Mouse (Mus musculus) thymus, postnatal 10 days (tissue): Measurements from ENCODE around the gene Cadm2.

Experiments used
- DNase-seq, 2 experiments: peaks; one replicate each; pipeline ENCODE4 v3.0.0; 2021; ENCODE audit warnings: low spot score in 2 of 2

The Cadm2 gene

DNA sequence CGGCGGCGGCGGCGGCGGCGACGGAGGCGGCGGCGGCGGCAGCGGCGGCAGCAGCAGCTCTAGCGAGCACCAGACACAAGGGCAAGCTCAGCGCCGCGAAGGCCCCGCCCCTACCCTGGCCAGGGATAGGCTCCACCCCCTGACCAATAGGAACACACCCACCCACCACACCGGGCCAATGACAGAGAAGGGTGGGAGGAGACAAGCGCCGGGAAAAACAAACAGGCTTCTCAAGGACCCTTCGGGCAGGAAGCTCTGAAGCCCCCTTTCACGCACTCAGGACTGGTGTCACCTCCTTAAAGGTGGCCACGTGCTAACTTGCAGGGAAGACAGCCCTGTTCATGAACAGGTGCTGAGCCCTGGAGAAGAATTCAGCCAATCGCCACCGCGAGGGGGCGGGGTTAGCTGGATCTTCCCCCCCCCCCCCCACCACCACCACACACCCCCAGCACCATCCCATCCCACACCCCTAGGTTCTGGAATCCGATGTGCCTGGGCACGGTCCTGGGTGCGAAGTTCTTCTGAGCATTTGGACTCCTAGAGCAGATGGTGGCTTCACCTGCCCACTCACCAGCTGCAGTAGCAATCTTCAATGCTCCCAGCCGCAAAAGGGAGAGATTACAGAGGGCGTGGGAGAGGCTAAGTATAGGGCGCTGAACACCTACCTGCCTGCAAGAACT lies at the start of gene Cadm2:
Gene Cadm2, minus strand, starts transcription at position 83 of the 680 bp plus-strand sequence.
- peak; percentile 30 to 47 for DNase-seq

DNA sequence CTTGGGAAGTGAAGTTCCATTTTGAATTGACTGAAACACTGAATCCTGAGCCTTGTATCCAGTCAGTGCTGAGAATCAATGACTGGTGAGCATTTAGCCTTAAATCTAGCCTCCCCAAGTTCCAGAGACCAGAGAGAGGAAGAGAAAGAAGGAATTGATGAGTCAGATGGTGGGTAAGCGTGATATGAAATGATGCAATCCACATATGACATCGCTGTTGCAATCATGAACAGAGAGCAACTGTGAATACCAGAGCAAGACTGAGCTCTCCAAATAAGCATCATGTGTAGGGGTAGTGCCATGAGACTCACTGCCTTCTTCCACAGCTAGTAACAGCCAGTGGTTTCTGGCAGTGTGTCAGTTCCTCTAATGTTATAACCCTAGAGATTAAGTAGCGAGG lies 26.2 kb upstream of the Cadm2 start:
- no peak for DNase-seq

DNA sequence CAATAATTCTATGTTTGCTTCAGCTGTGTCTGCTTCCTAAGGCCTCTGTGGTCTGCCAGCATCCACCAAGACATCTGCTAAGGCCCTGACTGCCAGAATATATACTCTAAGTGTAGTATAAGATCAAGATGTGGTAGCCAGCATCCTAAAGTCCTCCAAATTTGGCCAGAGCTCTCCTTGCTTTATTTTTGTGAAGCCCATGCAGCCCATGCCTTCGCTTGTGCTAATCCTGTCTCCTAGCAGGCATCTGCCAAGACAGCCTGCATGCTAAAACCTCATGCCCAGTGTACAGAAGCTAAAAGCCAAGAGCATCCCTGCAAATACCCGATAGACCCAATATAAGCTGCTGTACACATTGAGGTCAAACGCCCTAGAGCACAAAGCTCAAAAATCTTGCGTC lies 22.9 kb upstream of the Cadm2 start:
- no peak for DNase-seq

DNA sequence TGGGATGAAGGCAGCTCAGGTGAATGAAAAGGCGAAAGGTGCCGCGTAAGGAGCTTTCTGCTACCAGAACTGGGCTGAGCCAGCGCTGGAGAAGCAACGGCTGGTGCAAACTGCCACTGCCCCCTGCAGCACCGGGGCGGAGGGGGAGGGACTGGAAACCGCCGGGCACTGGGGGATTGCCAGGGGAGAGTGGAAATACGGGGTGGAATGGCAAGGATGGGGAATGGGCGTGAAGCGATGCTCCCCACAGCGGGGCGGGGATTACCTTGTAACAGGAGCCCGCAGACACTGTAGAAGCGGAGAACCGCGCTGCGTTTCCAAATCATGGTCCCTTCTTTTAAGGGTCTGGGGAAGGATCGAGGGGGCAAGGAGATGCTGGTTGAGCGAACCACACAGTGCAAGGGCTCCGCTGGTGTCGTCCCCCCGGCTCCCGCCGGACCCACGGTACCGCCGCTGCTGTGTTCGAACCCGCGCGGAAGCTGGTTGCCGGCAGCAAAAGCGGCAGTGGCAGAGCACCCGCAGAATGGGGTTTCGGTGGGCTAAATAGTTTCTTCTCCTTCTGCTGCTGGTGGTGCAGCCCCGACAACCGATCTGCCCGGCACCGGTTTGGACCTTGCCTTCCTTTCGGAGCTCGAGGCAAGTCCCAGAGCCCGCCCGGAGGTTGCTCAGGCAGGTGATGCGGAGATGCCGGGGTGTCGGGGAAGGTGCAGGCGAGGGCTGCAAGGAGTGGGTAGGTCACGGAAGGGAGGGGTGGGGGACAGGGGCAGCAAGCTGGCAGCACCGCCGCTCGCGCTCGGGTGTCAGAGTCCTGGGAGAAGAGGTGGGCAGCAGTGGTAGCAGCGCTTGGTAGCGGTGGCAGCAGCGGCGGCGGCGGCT lies 564 bp downstream of the Cadm2 start:
- peak in 1 of 2 experiments; percentile 5 for DNase-seq

DNA sequence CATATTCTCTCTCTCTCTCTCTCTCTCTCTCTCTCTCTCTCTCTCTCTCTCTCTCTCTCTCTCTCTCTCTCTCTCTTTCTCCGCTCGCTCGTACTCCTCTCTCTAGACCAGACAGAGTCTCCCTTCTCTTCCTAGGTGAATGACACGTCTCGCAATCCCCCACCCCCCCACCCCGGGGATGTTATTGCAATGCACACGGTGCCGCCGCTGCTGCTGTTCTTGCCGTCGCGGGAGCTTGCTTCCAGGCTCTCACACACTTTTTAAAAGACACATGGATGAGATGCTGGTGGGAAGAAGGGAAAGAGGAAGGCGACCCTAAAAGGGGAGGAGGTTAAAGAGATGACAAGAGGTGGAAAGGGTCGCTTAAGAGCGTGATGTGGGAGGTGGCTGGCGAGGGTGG lies 1.3 kb downstream of the Cadm2 start:
- no peak for DNase-seq

DNA sequence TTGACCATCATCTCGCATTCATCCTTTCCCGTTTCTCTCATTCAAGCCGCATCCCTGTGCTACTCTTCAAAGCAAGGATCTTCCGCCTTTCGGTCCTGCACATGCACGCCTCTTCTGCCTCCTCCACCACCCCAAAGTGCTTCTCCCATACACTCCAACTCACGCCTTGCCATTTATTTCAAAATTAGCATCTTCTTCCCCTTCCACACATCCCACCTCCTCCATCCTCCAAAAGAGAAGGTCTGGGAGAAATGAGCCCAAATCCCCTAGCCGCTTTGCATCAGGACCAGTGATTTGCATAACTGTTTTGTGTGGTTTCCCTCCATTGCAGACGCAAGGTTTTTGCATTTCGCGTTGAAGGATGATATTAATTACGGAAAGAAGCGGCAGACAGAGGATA lies 1.9 kb downstream of the Cadm2 start:
- DNase-seq, result no peak

DNA sequence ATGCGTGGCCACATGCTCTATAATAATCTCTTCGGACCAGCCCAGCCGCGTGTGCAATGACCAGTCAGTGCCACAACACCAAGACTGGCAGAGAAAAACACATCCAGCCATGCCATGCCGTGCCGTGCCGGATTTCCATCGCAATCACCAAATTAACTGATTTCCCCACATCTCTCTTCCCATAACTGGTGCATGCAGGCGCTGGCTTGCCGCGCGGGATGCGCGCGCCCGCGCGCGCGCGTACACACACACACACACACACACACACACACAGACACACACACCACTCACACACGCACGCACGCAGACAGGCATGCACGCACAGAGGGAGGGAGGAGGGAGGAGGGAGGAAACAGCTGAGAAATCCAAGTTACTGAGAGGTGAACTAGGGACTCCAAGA lies 2.9 kb downstream of the Cadm2 start:
- DNase-seq, result no peak

DNA sequence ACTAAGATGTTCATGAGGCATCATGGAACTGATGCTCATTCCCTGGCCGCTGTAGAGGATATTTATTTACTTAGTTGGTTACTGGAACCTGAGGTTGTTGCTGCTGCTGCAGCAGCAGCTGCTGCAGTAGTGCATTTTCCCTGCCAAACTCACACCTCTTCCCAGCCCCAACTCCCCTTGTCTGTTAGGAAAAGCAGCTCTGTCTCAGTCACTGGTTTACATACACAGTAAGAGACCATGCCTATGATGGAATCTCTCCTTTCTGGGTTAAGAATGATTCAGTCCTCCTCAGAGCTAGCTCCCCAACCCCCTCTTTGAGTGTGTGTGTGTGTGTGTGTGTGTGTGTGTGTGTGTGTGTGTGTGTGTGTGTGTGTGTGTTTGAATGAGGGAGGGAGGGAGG lies 3.5 kb downstream of the Cadm2 start:
- no peak for DNase-seq

DNA sequence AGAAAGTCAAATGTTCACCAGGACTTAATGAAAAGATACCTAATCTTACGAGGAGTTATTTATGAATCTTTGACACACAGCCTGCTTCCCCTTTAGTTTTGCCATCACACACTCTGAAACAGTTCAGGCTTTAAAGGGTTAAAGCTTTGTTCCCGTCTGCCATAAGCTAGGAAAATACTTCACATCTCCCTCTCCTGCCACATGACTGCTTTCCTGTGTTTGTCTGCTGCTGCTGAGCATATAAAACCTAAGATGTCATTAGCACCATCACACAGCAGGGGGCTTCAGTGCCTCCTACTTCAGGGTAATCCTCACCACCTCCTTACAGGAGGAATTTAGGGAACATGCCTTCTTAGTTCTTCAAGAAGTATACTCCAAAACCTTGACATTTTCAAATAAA lies 6.8 kb downstream of the Cadm2 start:
- DNase-seq, result no peak

DNA sequence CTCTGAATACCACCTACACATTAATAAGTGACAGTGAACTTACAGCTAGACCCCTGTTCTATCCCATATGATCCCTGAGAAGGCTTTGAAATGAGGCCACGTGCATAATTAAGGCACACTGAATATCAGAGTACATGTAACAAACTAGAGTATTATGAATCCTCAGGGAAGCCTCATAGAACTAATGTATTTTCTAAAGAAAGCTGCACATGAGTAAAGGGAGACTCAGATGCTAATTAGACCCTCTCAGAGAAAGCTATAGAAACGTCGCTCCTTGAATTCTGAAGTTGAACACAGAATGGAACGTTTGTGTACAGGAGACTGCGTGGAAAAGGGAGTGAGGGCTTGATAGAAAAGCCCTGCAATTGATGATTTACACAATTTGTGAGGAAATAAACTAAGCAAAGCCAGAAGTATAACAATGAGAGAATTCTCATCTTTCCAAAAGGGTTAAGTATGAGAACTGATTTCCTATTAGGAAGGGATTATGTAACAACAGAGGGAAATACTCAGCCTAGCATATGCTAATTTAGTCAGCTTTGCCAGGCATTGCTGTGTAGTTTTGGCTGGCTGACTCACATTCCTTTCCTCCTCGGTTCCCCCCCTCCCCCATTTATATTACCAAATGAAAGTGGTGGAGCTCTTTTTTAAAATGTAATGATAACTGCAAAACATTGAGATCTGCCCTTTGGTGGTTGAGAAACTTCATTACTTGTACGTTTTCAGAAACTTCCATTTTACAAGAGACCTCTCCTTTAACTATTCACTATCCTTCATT lies 9.6 kb downstream of the Cadm2 start:
- DNase-seq, result no peak

DNA sequence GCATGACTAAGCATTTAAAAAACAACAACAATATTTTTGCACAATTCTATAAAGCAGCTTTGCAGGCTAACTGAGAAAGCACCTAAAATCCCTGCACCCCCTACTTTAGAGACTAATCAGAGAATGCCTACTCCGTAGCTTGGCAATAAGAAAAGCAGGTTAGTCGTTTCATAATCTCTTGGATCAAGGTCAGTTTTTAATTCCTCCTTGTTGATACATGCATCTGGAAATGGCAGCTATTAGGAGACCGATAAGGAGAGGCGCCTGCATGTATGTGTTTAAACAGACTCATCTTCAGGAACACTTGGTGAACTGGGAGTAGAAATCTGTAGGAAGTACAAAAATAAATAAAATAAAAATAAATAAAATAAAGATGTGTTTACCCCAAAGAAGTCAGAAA lies 11.6 kb downstream of the Cadm2 start:
- no peak for DNase-seq

DNA sequence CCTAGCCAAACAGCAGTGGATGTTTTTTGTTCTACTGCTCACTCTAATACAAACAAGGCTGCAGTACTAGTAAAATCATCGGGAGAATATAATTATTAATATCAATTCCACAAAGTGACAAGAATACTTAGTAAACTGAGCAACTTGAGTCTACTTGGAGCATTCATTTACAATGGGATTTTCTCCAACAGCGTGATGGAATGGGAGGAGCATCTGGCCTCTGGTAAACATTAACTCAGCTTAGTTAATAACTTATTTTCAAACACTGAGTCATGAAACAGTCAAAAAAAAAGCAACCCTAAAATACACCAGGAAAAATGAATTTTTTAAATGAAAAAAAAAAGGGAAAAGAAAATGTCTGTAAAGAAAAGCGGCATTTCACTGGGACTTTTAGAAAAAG lies 12.2 kb downstream of the Cadm2 start:
- no peak for DNase-seq

DNA sequence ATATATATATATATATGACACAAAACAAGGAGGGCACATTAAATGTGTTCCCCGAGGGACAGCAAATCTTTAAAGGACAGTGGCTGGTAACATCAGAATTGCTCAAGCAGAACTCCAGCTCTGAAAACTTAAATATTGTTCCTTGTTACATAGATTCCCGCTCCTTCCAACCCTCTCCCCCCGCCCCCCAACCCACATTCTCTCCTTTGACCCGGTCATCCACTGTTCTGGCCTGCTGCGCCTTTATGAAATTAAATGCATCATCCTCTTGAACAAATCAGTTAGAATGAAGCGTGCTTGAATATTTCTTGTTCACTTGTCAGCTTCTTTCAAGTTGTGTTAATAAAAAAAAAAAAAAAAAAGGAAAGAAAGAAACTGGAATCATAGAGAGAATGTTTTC lies 15.0 kb downstream of the Cadm2 start:
- no peak for DNase-seq

DNA sequence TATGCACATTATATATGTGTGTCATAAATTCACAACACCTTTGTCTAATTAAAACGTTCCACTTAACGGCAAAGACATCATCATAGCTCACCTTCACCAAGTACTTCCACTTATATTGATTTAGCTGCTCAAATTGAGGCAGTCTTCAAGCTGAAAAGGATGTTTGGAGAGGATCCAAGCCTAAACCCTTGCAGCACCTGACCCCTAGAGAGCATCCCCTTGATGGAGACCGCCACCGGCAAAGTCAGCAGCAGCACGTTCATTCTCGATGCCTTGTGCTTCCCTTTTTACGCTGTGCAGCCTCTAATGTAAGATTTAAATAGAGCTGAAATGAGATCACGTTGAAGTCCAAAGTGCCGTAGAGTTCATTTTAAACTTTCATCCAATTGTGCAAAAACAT lies 20.7 kb downstream of the Cadm2 start:
- DNase-seq, result no peak

DNA sequence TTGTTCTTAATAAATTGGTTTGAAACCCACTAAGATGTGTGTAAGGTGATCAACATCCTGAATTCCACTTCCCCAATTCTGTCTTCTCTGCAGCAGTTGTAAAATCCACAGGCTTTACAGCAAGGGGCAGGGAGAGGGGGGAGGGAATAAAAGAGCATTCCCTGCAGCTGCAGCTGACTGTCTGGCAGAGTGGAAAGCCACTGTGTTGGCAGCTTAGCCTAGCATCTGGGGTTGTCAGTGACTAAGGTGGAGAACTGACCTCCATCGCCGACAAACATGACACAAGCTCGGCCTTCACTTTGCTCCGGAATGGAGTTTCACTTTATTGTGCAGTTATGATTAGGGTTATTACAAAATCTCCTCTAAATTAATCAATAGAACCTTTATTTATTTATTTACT lies 21.9 kb downstream of the Cadm2 start:
- DNase-seq, result no peak

DNA sequence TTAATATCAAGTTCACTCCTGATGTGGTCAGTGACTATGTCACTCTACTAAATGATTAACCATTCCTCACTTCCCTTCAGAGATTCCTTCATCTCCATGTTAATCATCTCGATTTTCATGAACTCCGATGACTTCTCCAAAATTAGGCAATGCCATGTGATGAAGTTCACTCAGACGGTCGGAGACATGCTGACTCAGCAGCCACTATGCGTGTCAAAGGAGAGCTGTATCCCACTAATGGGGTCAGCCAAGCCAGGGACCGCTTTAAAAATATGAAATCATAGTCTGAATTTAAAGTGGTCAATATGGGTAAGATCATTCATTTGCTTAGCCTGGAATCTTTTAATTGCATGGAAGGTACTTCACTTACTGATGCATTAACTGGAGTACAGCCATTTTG lies 29.7 kb downstream of the Cadm2 start:
- no peak for DNase-seq

DNA sequence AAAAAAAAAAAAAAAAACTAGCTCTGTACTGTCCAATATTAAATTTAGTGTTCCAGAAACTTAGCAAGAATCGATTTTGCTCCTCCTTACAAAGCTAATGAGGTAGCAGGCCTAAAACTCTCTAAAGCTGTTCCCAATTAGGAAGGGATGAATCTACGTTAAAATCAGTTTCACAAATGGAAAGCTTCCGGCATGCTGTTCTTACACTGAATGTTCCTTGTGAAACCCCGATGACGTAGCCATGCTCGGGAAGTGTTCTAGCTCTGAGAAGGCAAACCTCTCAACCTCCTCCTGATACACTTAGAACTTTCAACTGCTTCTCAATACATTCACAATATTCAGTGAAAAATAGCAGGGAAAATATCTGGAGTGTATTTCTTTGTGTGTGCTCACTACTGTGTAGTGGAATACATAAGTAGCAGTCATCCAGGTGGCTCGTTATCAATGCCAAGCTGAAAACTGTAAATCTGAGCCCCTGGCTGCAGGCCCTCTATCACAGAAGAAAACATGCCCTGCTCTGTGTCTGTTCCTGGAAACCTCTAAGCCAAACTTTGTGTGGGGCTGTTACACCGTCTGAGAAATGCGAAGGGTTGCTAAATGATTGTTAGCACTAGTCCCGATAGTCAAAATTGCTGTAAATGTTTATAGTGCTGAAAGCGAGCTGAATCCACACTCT lies 41.7 kb downstream of the Cadm2 start:
- no peak for DNase-seq

DNA sequence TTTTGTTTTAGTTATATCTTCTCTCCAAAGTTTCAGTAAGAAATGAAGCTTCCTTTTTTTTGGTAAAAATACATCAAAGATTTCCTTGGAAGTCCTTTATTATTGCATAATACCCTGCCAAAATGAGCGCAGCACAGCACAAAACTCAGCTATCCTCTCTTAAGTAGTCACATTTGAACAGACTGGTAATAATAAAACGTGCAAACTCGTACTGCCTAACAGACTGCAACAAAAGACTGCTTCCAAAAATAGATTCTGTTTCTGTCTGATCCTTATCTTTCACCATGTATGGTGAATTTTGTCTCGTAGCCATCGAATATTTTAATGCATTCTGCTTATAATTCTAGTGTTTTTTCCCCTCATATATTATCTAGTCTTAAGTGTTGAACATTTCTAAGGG lies 45.2 kb downstream of the Cadm2 start:
- DNase-seq, result no peak

DNA sequence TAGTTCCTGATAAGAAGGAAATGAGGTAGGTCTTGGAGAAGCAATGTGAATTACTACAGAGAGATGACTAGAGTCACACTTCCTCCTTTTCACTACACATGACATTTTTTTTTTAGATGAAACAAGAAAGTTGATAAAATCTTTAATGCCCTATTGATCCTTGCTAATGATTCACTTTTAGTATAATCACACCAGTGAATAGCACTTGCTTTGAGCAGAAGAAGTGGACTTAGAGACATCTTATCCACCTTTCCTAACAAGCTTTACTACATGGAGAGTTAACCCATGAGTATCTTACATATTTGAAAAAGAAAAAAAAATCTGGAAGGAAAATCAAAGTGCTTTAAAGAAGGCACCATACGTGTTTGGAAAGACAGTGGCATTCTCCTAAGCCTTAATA lies 93.7 kb downstream of the Cadm2 start:
- no peak for DNase-seq

DNA sequence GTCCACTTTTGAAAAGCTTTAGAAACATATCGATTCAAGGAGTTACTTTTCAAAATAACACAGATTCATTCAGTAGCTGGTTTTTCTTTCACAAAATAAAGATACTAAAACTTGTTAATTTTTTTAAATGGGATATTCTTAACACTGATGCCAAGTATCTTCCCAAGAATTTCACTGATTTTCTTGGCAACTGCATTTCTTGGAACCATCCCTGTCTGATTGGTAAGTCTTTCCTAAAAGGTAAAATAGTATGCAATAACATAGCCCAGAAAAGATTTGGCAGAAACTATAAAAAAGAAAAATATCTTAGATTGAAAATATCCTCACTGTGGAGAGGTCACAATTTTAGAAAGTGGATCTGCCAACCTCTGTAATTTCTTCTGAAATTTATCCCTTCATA lies 95.8 kb downstream of the Cadm2 start:
- DNase-seq, result no peak

DNA sequence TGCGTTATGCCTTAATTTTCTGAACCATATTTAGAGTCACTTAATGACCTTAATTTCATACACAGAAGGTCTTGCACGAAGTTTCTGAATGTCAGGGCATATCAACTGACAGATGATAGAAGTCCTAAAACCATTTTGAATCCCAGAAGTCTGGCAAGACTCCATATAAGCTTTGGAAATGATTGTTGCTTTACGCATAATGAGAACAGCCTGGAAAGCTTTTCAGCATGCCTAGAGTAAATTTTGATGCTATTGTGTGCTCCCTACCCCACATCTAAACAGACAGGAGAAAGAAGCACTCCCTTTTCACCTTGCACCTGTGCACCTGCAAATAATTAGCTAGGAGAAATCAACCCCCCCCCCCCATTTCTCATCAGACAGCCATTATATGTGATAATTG lies 102.4 kb downstream of the Cadm2 start:
- DNase-seq, result no peak

DNA sequence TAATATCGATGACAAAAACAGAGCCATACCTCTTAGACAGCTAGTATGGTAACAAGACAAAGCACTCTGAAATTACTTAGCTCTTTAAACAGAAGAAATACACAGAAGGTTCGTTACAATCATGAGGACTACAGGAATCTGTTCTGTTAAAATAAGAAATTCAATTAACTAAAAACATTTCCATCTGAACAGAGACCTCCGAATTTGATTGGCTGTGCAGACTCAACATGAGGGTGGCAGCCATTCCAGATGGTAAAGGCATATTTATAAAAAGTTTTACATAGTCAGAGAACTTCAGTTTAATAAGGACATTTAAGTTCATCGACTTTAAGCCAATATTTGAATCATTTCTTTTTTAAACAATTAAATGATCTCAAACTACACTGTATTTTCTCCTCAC lies 105.2 kb downstream of the Cadm2 start:
- DNase-seq, result no peak
